Mouse (Mus musculus): ENCODE results near the gene Ccnd3. TPM values are rescaled to one million over a fixed set of nuclear protein-coding genes. Genes with fewer than 3 reads are reported as not detected.
A peak's percentile ranks its signal among the peaks of the same experiment; 100 is the strongest.
"Not testable (repeated sequence)": the region's sequence is repeated elsewhere in the genome, so short reads cannot be mapped to it uniquely, and the experiment has no call there.

Gene Ccnd3
- polyA plus RNA-seq, 1 experiment from 2014 or later, result 76.5 TPM

GRCm38 (mm10) chr17:47597261-47597660 is 92.4 kb downstream of the Ccnd3 start:
- no peaks in the 10 kb centered on the region for H3K9me3 ChIP-seq (replicated peaks)
- H3K27me3 ChIP-seq (replicated peaks), result no peaks in the 10 kb centered on the region
- no peak overlapping the region for H3K27ac ChIP-seq (replicated peaks)
- peaks cover 33% of the 10 kb centered on the region for H3K36me3 ChIP-seq
- no peak overlapping the region for H3K9ac ChIP-seq (replicated peaks)
- ATAC-seq (ENCODE audit: low FRiP score), result no peak
- WGBS, result 85% methylated on average over 13 of the region's 13 CpGs
- H3K4me2 ChIP-seq, result peak overlapping the region; percentile 99; the same call in 1 of the 2 replicates
- peaks cover 53% of the 10 kb centered on the region for H3K4me1 ChIP-seq
- H3K4me3 ChIP-seq (replicated peaks), result no peak overlapping the region

- peak overlapping the region; percentile 99; the same call in 1 of the 2 replicates for H3K4me2 ChIP-seq
- H3K9ac ChIP-seq (replicated peaks), result no peak overlapping the region
- peaks cover 41% of the 10 kb centered on the region for H3K36me3 ChIP-seq
- H3K4me3 ChIP-seq (replicated peaks), result no peak overlapping the region
- H3K9me3 ChIP-seq (replicated peaks), result no peaks in the 10 kb centered on the region
- H3K4me1 ChIP-seq, result peaks cover 48% of the 10 kb centered on the region
- peak overlapping the region; percentile 37; the same call in 1 of the 2 replicates for H3K27ac ChIP-seq (replicated peaks)
- H3K27me3 ChIP-seq (replicated peaks), result no peaks in the 10 kb centered on the region
- ATAC-seq (ENCODE audit: low FRiP score), result no peak
- WGBS, result 32% methylated on average over 10 of the region's 10 CpGs
Measured at GRCm38 (mm10) chr17:47597838-47598579, 93.2 kb downstream of the Ccnd3 start.

DNA sequence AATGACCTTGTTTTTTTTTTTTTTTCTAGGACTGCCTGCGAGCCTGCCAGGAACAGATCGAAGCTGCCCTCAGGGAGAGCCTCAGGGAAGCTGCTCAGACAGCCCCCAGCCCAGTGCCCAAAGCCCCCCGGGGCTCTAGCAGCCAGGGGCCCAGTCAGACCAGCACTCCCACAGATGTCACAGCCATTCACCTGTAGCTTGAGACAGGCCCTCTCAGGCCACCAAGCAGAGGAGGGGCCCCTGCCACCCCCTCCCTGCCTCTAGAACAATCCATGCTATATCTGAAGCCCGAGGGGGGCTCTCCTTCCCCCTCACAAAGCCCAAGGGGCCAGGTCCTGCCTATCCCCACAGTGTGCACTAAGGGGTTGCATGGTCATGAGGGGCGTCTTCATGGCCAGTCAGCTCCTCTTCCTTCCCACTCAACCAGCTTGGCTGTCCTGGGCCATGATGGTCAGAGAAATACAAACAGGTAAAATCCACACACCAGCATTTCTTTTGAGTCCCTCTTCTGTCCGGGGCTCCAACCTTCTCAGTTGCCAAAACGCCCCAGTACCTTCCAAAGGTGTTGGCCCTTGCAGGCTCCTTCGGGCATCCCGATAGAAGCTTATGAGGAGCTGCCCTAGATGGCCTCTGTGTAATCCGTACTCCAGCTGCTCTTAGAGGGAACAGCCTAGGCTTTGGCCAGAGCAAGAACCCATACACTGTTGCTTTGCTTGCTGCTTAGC is 93.9 kb downstream of the Ccnd3 start:
- not testable (repeated sequence) for H3K9me3 ChIP-seq (replicated peaks); H3K4me3 ChIP-seq (replicated peaks); H3K9ac ChIP-seq (replicated peaks); H3K27me3 ChIP-seq (replicated peaks); H3K27ac ChIP-seq (replicated peaks); H3K4me2 ChIP-seq; ATAC-seq (ENCODE audit: low FRiP score)
- Histone ChIP-seq H3K36me3 (peaks cover 46% of the 10 kb centered on the region), H3K4me1 (peaks cover 45% of the 10 kb centered on the region)
- 86% methylated on average over 10 of the region's 10 CpGs for WGBS

DNA sequence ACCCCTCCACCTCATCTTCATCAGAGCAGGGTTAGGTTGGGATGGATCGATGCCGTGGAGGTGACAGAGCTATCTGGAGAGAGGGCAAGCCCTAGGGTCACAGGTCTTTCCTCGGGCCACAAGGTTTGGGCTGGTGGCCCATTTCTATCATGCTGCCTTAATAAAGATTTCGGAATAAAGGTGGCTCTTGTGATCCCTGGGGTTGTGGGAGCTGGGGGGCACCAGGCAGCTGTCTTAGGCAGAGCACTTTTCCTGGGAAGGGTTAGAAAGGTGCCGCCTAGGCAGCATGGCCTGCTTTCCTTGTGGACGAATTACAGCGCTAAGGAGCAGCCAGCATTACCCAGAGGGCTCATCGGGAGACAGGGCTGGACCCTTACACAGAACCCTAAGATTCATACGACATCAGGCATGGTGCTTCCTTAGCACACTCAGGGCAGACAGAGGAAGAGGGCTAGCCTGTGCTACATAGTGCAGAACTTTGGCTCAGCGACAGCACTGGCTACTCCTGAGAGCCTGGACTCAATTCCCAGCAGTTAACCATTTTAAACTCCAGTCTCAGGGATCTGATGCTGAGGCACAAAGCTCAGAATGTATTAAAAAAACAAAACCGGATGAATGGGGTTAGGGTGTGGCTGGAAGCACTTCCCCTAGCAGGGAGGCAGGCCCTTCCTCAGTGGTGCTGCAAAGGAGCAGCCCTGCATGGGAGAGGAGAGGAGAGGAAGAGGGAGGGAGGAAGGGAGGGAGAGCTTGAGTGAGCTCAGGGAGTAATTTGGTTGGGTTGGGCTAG is 94.9 kb downstream of the Ccnd3 start:
- no peak for ATAC-seq (ENCODE audit: low FRiP score)
- no peak overlapping the region for H3K4me3 ChIP-seq (replicated peaks)
- no peak overlapping the region for H3K4me2 ChIP-seq
- no peak overlapping the region for H3K27ac ChIP-seq (replicated peaks)
- no peaks in the 10 kb centered on the region for H3K9me3 ChIP-seq (replicated peaks)
- H3K36me3 ChIP-seq, result peaks cover 56% of the 10 kb centered on the region
- 81% methylated on average over 11 of the region's 11 CpGs for WGBS
- no peaks in the 10 kb centered on the region for H3K27me3 ChIP-seq (replicated peaks)
- no peak overlapping the region for H3K9ac ChIP-seq (replicated peaks)
- peaks cover 36% of the 10 kb centered on the region for H3K4me1 ChIP-seq

- 90% methylated on average over 13 of the region's 13 CpGs for WGBS
- Histone ChIP-seq H3K27me3 (replicated peaks) (no peaks in the 10 kb centered on the region), H3K9me3 (replicated peaks) (no peaks in the 10 kb centered on the region), H3K4me1 (peaks cover 25% of the 10 kb centered on the region), H3K36me3 (peaks cover 67% of the 10 kb centered on the region), H3K27ac (replicated peaks) (peak overlapping the region; percentile 2; the same call in 1 of the 2 replicates), H3K4me3 (replicated peaks) (no peak overlapping the region), H3K4me2 (no peak overlapping the region), H3K9ac (replicated peaks) (no peak overlapping the region)
- no peak for ATAC-seq (ENCODE audit: low FRiP score)
Measured at GRCm38 (mm10) chr17:47600601-47601388, 95.9 kb downstream of the Ccnd3 start.

- H3K4me3 ChIP-seq (replicated peaks), result no peak overlapping the region
- H3K4me2 ChIP-seq, result no peak overlapping the region
- H3K4me1 ChIP-seq, result peaks cover 19% of the 10 kb centered on the region
- H3K27ac ChIP-seq (replicated peaks), result no peak overlapping the region; the same call in 1 of the 2 replicates
- no peaks in the 10 kb centered on the region for H3K27me3 ChIP-seq (replicated peaks)
- H3K36me3 ChIP-seq, result peaks cover 72% of the 10 kb centered on the region
- ATAC-seq (ENCODE audit: low FRiP score), result no peak
- no peak overlapping the region for H3K9ac ChIP-seq (replicated peaks)
- H3K9me3 ChIP-seq (replicated peaks), result no peaks in the 10 kb centered on the region
- 95% methylated on average over 10 of the region's 10 CpGs for WGBS
Measured at GRCm38 (mm10) chr17:47601389-47601755, 96.5 kb downstream of the Ccnd3 start.

- H3K36me3 ChIP-seq, result peaks cover 80% of the 10 kb centered on the region
- H3K9me3 ChIP-seq (replicated peaks), result no peaks in the 10 kb centered on the region
Measured at GRCm38 (mm10) chr17:47602289-47602688, 97.4 kb downstream of the Ccnd3 start.

DNA sequence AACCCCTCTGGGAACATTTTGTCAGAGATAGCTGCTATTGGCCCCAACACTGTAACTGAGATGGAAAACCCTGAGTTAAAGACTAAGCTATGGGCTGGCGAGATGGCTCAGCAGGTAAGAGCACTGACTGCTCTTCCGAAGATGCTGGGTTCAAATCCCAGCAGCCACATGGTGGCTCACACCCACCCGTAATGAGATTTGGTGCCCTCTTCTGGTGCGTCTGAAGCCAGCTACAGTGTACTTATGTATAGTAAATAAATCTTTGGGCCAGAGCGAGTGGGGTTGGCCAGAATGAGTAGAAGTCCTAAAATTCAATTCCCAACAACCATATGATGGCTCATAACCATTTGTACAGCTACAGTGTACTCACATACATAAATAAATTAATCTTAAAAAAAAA is 101.4 kb downstream of the Ccnd3 start:
- Histone ChIP-seq H3K4me1 (peaks cover 23% of the 10 kb centered on the region), H3K9ac (replicated peaks) (no peak overlapping the region), H3K9me3 (replicated peaks) (no peaks in the 10 kb centered on the region), H3K4me2 (no peak overlapping the region), H3K4me3 (replicated peaks) (no peak overlapping the region), H3K27ac (replicated peaks) (no peak overlapping the region), H3K27me3 (replicated peaks) (no peaks in the 10 kb centered on the region), H3K36me3 (peaks cover 66% of the 10 kb centered on the region)
- WGBS, result 80% methylated on average over 5 of the region's 5 CpGs
- no peak for ATAC-seq (ENCODE audit: low FRiP score)

More at GRCm38 (mm10) chr17:47602289-47602688, 97.4 kb downstream of the Ccnd3 start:
- Histone ChIP-seq H3K4me3 (replicated peaks) (no peak overlapping the region), H3K4me1 (peaks cover 12% of the 10 kb centered on the region), H3K27me3 (replicated peaks) (no peaks in the 10 kb centered on the region), H3K4me2 (no peak overlapping the region), H3K9ac (replicated peaks) (no peak overlapping the region), H3K27ac (replicated peaks) (no peak overlapping the region)
- no peak for ATAC-seq (ENCODE audit: low FRiP score)
- WGBS, result 94% methylated on average over 11 of the region's 11 CpGs

- Histone ChIP-seq H3K9ac (replicated peaks) (no peak overlapping the region), H3K9me3 (replicated peaks) (no peaks in the 10 kb centered on the region), H3K4me2 (no peak overlapping the region), H3K36me3 (peaks cover 47% of the 10 kb centered on the region), H3K4me1 (peaks cover 44% of the 10 kb centered on the region), H3K27me3 (replicated peaks) (no peaks in the 10 kb centered on the region), H3K27ac (replicated peaks) (no peak overlapping the region), H3K4me3 (replicated peaks) (0 out of 2 replicates have a peak overlapping the region, but pooled peaks have one; percentile 90)
- ATAC-seq (ENCODE audit: low FRiP score), result no peak
- 97% methylated on average over 4 of the region's 4 CpGs for WGBS
Measured at GRCm38 (mm10) chr17:47609182-47609581, 104.3 kb downstream of the Ccnd3 start.

GRCm38 (mm10) chr17:47610849-47611660 is 106.2 kb downstream of the Ccnd3 start, which contains the start of the genes Bysl, Med20 and Gm20517:
TSS of gene Bysl (minus strand) at chr17:47611492.
TSS of gene Med20 (plus strand) at chr17:47611582.
TSS of gene Gm20517 (plus strand) at chr17:47611589.
- Histone ChIP-seq H3K36me3 (peaks cover 40% of the 10 kb centered on the region), H3K9me3 (replicated peaks) (no peaks in the 10 kb centered on the region), H3K27me3 (replicated peaks) (no peaks in the 10 kb centered on the region), H3K4me1 (peaks cover 47% of the 10 kb centered on the region), H3K27ac (replicated peaks) (peak within 1 kb of the TSS; percentile 80), H3K4me2 (peak within 1 kb of the TSS; percentile 93), H3K4me3 (replicated peaks) (peak within 1 kb of the TSS; percentile 90), H3K9ac (replicated peaks) (peak within 1 kb of the TSS; percentile 84)
- peak; percentile 96 for ATAC-seq (ENCODE audit: low FRiP score)
- under 1% methylated on average over 59 of the region's 59 CpGs for WGBS

All from neural tube, embryonic 15.5 days (tissue).